Mouse (Mus musculus) testis, adult 2 months (tissue): Measurements from ENCODE around the gene Macrod1.

Source experiments
- CTCF ChIP-seq: fragments of 200-500 bp; IDR thresholded peaks from 2 replicates; pipeline ENCODE4 v1.5.1; 2012; ENCODE audit warnings: low read depth, mild to moderate bottlenecking, inconsistent platforms, low read length, moderate library complexity; ENCODE audit not compliant: control insufficient read depth, insufficient read depth, insufficient replicate concordance
- POLR2A ChIP-seq: fragments of 200-500 bp; IDR thresholded peaks from 2 replicates; pipeline ENCODE4 v1.6.1; 2012; ENCODE audit warnings: low read depth, mild to moderate bottlenecking, inconsistent platforms, low read length, moderate library complexity; ENCODE audit not compliant: control insufficient read depth

DNA sequence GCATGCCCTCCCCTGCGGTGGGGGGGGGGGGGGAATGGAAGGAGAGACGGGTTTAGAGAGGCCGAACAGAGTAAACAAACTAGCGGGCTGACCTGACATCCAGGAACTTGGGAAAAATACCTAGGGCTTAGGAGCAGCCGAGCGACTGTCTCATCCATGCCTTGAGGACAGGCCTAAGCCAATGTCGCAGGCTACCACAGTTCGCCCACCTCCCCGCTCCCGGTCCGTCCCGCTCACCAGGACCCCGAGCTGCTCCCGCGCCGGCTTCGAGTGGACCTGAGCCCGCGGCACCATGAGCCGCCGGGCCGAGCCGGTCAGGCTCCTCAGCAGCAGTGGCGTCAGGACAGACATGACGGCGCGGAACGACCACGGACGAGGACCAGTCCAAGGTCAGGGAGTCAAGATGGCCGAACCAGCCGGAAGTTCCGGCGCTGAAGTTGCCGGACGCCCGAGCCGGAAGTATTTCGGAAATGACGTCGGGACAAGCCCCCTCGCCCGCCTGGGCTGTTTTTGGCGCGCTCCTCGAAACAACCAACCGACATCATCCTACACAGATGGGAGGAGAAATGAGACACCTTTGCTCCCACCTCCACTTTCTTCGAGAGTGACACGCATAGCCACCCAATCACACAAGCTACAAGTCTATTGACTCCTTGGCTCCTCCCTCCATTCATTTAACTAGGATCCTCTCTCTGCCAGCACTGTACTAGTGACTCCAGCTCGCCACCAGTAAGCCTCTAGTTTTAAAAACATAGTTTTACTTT lies 160.7 kb downstream of the Macrod1 start, which contains the start of gene Cox8a:
- peak; percentile 92 for TF ChIP-seq POLR2A
- no peak for TF ChIP-seq CTCF
